Mouse (Mus musculus) ES-Bruce4 (cell line): Measurements from ENCODE around the gene Slc24a3.

Experiments used
- CTCF ChIP-seq: IDR thresholded peaks from one replicate; pipeline ENCODE4 v1.8.1; 2011; ENCODE audit warnings: low read depth, low read length
- EP300 ChIP-seq: IDR thresholded peaks from 2 replicates; pipeline ENCODE4 v1.6.1; 2011; ENCODE audit warnings: low read depth, low read length; ENCODE audit not compliant: insufficient read depth
- POLR2A ChIP-seq: IDR thresholded peaks from one replicate; pipeline ENCODE4 v1.8.1; 2011; ENCODE audit warnings: low read length; ENCODE audit not compliant: insufficient read depth

- no peak for TF ChIP-seq EP300
- no peak for TF ChIP-seq POLR2A
- no peak for TF ChIP-seq CTCF
These were observed 158.3 kb downstream of the Slc24a3 start for GRCm38 (mm10) chr2:145325852-145326251.
